ENCODE assay signal across 8 mouse cellular contexts in the genomic region with DNA sequence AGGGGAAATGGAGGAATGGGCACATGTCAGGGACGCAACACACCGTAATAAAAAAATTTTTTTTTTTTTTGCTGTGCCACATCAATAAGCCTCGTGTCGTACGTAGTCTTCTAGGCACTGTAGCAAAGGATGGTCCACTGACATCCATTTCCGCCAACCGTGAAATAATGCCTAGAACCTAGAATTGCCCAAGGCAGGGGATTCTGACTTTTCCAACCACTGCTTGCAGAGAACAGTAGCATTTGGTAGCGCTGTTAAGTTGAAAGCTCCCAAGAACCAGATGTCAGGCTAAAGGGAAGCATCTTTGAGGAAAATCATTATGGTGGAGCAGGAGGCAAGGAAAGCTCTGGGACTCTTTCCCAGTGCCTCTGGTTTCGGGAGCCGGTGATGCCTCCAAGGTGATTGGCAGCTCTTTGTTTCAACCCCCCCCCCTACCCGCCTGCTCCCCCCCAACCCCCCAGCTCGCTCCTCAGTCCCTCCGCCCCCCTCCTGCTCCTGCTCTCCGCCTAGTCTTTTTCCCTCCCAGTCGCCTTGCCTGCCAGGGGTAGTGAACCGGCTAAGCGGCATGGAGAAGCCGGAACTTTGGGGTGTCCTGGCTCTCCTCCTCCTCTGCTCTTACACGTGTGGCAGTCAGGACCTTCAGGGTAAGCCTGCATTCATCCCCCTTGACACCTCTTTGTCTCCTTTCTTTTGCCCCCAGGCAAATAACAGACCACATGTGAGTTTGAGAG. TPM values are rescaled to one million over a fixed set of nuclear protein-coding genes. Genes with fewer than 3 reads are reported as not detected.
DNase-seq lines count a peak whose midpoint lies in the region; ATAC-seq and TF ChIP-seq lines count a peak whose summit lies in the region.

Gene Thbs3, plus strand, starts transcription at position 500 of the 731 bp plus-strand sequence.

- H3K4me1 ChIP-seq in embryonic facial prominence, embryonic 14.5 days (ENCODE audit: control insufficient read depth, insufficient read depth, low read length) = peaks cover 14% of the 10 kb centered on the region; the same call in 1 of the 2 replicates
- peaks cover 38% of the 10 kb centered on the region for H3K4me1 ChIP-seq in hindbrain, embryonic 12.5 days
- peaks cover 45% of the 10 kb centered on the region for H3K4me1 ChIP-seq in limb, embryonic 15.5 days

- H3K9me3 ChIP-seq in embryonic facial prominence, embryonic 14.5 days (ENCODE audit: control insufficient read depth, low read length) = no peaks in the 10 kb centered on the region
- no peaks in the 10 kb centered on the region for H3K9me3 ChIP-seq in hindbrain, embryonic 12.5 days (replicated peaks)
- no peaks in the 10 kb centered on the region for H3K9me3 ChIP-seq in limb, embryonic 15.5 days

- no peak for ATAC-seq in embryonic facial prominence, embryonic 14.5 days (ENCODE audit: low read depth)
- ATAC-seq in hindbrain, embryonic 12.5 days (ENCODE audit: low FRiP score) = peak; percentile 27; the same call in 1 of the 2 replicates
- ATAC-seq in limb, embryonic 15.5 days (ENCODE audit: insufficient number of reproducible peaks, low FRiP score, low TSS enrichment, low read depth) = no peak

- peak within 1 kb of the TSS; percentile 98 for H3K27ac ChIP-seq in embryonic facial prominence, embryonic 14.5 days (replicated peaks; ENCODE audit: low read depth, low read length)
- peak within 1 kb of the TSS; percentile 98 for H3K27ac ChIP-seq in hindbrain, embryonic 12.5 days
- peak within 1 kb of the TSS; percentile 96 for H3K27ac ChIP-seq in limb, embryonic 15.5 days

- peak; percentile 2 for DNase-seq in adrenal gland, postnatal 25 days
- no peak for DNase-seq in adrenal gland, adult (ENCODE audit: inconsistent age in 2 of 2, low spot score in 1 of 2)
- peak; percentile 76 for DNase-seq in embryonic facial prominence, embryonic 14.5 days (ENCODE audit: low spot score)
- DNase-seq in retina, embryonic 14.5 days (ENCODE audit: low spot score) = peak; percentile 70
- no peak for DNase-seq in urinary bladder, adult 18-20 months (ENCODE audit: low spot score in 2 of 2)

- H3K36me3 ChIP-seq in C2C12 (ENCODE audit: control insufficient read depth, insufficient read depth) = peaks cover 13% of the 10 kb centered on the region
- peaks cover 13% of the 10 kb centered on the region for H3K36me3 ChIP-seq in embryonic facial prominence, embryonic 14.5 days (ENCODE audit: control insufficient read depth, insufficient read depth, low read length)
- H3K36me3 ChIP-seq in hindbrain, embryonic 12.5 days = peaks cover 14% of the 10 kb centered on the region
- H3K36me3 ChIP-seq in limb, embryonic 15.5 days = peaks cover 22% of the 10 kb centered on the region

- H3K4me2 ChIP-seq in embryonic facial prominence, embryonic 14.5 days (ENCODE audit: low read depth, low read length) = peak within 1 kb of the TSS; percentile 77
- peak within 1 kb of the TSS; percentile 80 for H3K4me2 ChIP-seq in hindbrain, embryonic 12.5 days (replicated peaks)
- peak within 1 kb of the TSS; percentile 68 for H3K4me2 ChIP-seq in limb, embryonic 15.5 days

- H3K4me3 ChIP-seq in C2C12 (ENCODE audit: insufficient read depth, poor library complexity, severe bottlenecking) = peak within 1 kb of the TSS; percentile 91
- H3K4me3 ChIP-seq in embryonic facial prominence, embryonic 14.5 days (ENCODE audit: low read depth, low read length) = peak within 1 kb of the TSS; percentile 68
- peak within 1 kb of the TSS; percentile 59 for H3K4me3 ChIP-seq in hindbrain, embryonic 12.5 days
- peak within 1 kb of the TSS; percentile 73 for H3K4me3 ChIP-seq in limb, embryonic 15.5 days

- H3K27me3 ChIP-seq in C2C12 (ENCODE audit: control insufficient read depth, insufficient read depth, insufficient read length) = no peaks in the 10 kb centered on the region
- H3K27me3 ChIP-seq in embryonic facial prominence, embryonic 14.5 days (replicated peaks; ENCODE audit: control insufficient read depth, insufficient read depth, low read length) = no peaks in the 10 kb centered on the region
- no peaks in the 10 kb centered on the region for H3K27me3 ChIP-seq in hindbrain, embryonic 12.5 days
- H3K27me3 ChIP-seq in limb, embryonic 15.5 days = no peaks in the 10 kb centered on the region

- peak within 1 kb of the TSS; percentile 82 for H3K9ac ChIP-seq in embryonic facial prominence, embryonic 14.5 days (ENCODE audit: low read depth, low read length)
- peak within 1 kb of the TSS; percentile 78 for H3K9ac ChIP-seq in hindbrain, embryonic 12.5 days
- H3K9ac ChIP-seq in limb, embryonic 15.5 days = peak within 1 kb of the TSS; percentile 61

- no peak for TF ChIP-seq CTCF in C2C12 (IDR thresholded peaks at IDR 0.05; ENCODE audit: control insufficient read depth, insufficient read depth, insufficient read length)

- 2% methylated on average over 19 of the region's 19 CpGs for WGBS in embryonic facial prominence, embryonic 14.5 days
- WGBS in hindbrain, embryonic 12.5 days = under 1% methylated on average over 18 of the region's 19 CpGs
- under 1% methylated on average over 17 of the region's 19 CpGs for WGBS in limb, embryonic 15.5 days

- H3ac ChIP-seq in C2C12 (ENCODE audit: control insufficient read depth, insufficient read length, low read depth) = peak within 1 kb of the TSS; percentile 86

- H3K79me2 ChIP-seq in C2C12 (ENCODE audit: control insufficient read depth, insufficient read depth) = peaks cover 31% of the 10 kb centered on the region

- H3K79me3 ChIP-seq in C2C12 (ENCODE audit: low read depth) = peaks cover 11% of the 10 kb centered on the region

TF ChIP-seq in C2C12, 6 proteins besides CTCF, POLR2A, EP300 and RAD21:
- no peak for TF ChIP-seq CEBPB (IDR thresholded peaks at IDR 0.05; ENCODE audit: low read depth)
- TF ChIP-seq USF1 (IDR thresholded peaks at IDR 0.05; ENCODE audit: low read depth) = no peak
- TF ChIP-seq MYOD1 (IDR thresholded peaks at IDR 0.05; ENCODE audit: control insufficient read depth, insufficient read length, low read depth) = no peak
- no peak for TF ChIP-seq MAX (IDR thresholded peaks at IDR 0.05)
- TF ChIP-seq FOSL1 (IDR thresholded peaks at IDR 0.05; ENCODE audit: insufficient read depth, low read length, poor library complexity, severe bottlenecking) = no peak
- no peak for TF ChIP-seq MYOG (IDR thresholded peaks at IDR 0.05; ENCODE audit: control insufficient read depth, extremely low read depth, insufficient read length)

RNA-seq across cellular contexts. Expression of gene Thbs3, which starts in this region (rescaled TPM):
- total RNA-seq in adrenal gland, postnatal 25 days (2021) = 6.1 and 8.7 TPM in 2 replicates
- polyA plus RNA-seq in C2C12 (2012; fragmentation: generic; extraction: Trizol) = 9.1 TPM
- 51.5 and 52.0 TPM in 2 replicates for polyA plus RNA-seq in embryonic facial prominence, embryonic 14.5 days (2014; fragmentation: Nextera tagmentation; extraction: Ambion mirVana)
- polyA plus RNA-seq in hindbrain, embryonic 12.5 days (2016; fragmentation: Nextera tagmentation; extraction: Ambion mirVana) = 64.5 and 71.3 TPM in 2 replicates
- polyA plus RNA-seq in limb, embryonic 15.5 days (2015; fragmentation: Nextera tagmentation; extraction: Ambion mirVana) = 94.0 and 116 TPM in 2 replicates

Comparison
In these comparisons a context has a peak if more than half of its experiments do, and no peak if none do; other contexts are left out.
1. DNase-seq: peak in adrenal gland, postnatal 25 days (single experiment), embryonic facial prominence, embryonic 14.5 days (single experiment) and retina, embryonic 14.5 days (single experiment); none in adrenal gland, adult (0 of 2) and urinary bladder, adult 18-20 months (0 of 2).
2. Peak in every context shown above with its lines, with median percentiles within 50 percentile points of each other: H3K4me3 ChIP-seq, H3K27ac ChIP-seq, H3K4me2 ChIP-seq and H3K9ac ChIP-seq.